Mouse (Mus musculus): Measurements from ENCODE around the gene Larp1b. TPM values are rescaled to one million over a fixed set of nuclear protein-coding genes. Genes with fewer than 3 reads are reported as not detected.

Gene Larp1b
- total RNA-seq, 2 experiments from 2014 or later: 20.8 to 24.7 TPM

DNA sequence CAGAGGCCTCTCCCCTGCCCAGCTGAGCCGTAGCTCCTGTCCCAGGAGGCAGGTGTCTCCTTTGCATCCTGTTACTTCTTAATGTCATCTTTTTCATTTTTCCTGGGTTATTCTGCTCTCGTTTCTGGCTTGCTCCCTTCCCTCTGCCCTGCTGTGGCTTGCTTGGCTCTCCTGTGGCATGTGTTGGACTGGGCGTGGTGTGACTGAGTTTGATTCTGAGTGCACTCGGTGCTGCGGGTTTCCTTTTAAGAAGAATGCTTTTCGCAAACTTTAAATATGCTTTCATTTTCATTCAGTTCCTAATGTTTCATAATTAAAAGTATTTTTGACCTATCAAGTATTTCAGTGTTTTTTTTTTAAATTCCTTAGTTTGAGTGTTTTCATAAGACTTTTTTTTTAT lies 65.3 kb downstream of the Larp1b start:
- intact Hi-C loops (cut with DNase I): no loop called here
- DNase-seq (ENCODE audit: low spot score in 2 of 2): no peak

DNA sequence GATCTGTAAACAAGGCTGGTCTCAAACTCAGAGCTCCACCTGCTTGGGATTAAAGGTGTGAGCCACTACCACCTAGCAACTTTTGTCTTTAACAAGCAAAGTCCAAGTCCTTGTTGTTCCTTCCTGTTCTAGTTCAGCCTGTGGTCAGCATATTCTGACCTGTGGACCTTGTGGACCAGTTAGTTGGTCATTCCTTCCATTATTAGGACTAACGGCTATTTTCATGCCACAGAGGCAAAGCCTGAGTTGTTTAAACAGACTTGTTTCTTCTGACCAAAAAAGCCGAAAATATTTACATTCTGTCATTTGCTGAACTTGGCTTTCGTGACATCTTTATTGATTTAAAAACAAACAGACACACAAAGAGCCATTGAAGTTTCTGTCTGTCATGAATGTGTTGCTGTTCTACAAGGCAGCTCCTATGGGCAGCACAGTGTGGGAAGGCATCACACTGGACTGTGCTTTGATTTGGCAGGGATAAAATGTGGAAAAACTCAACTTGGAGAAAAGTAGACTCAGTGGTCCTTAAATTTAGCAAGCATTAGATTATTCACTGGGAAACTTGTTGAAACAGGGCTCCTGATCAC lies 68.5 kb downstream of the Larp1b start:
- intact Hi-C loops (cut with DNase I): no loop called here
- DNase-seq (ENCODE audit: low spot score in 2 of 2): no peak

DNA sequence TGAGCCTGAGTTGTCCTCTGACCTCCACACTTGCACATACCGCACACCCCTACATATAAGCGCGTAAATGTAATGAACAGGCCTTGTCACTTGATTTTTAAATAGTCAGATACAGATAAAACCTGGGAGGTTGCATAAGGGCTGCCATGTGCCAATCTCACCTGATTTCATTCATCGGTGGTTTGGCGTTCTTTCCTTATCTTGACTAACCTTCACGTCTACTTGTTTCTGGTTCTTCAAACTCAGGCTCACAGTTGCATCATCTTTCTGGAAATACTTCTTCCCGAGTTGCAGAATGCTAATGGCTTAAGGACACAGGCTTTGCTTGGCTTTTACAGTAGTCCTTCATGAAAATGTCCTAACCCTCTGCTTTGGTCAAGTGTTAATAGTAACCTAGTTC lies 71.1 kb downstream of the Larp1b start:
- intact Hi-C loops (cut with DNase I): no loop called here
- no peak for DNase-seq (ENCODE audit: low spot score in 2 of 2)

DNA sequence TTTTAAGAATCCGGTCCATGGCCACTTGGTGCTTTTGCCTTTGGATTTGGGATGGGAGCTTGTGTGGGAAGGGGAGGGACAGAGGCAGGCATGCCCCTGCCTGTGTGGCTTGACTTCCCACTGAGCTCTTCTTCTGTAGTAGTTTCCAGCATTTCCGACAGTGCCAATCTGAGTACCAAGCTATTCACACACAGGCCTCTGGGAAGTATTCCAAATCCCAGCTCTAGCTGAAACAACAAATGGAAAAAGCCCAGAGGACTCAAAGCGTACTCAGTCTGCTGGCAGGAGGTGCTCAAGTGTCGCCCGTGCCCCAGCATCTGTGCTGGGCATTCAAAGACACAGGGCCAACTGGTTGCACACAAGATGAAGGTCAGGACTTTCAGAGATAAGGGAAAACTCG lies 72.4 kb downstream of the Larp1b start:
- intact Hi-C loops (cut with DNase I): no loop called here

DNA sequence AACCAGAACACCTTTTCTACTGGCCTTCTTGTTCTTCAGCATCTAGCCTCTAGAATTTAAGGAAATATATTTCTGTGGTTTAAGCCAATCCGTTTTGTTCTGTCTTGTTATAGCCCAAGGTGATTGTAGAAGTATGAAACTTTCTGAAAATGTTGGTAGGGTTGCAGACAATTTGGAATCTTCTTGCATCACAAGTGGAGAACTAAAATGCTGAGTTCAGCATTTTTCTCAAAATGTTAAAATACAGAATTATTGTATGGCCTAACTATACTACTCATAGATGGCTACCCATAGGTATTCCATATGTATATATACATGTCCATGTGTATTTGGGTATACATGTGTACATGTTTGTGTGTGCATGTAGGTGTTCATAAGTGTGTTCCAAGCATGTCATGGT lies 81.1 kb downstream of the Larp1b start:
- intact Hi-C loops (cut with DNase I): no loop called here

More for the DNA sequence above, 72.4 kb downstream of the Larp1b start:
- DNase-seq (ENCODE audit: low spot score in 2 of 2): peak; percentile 16 to 77

DNA sequence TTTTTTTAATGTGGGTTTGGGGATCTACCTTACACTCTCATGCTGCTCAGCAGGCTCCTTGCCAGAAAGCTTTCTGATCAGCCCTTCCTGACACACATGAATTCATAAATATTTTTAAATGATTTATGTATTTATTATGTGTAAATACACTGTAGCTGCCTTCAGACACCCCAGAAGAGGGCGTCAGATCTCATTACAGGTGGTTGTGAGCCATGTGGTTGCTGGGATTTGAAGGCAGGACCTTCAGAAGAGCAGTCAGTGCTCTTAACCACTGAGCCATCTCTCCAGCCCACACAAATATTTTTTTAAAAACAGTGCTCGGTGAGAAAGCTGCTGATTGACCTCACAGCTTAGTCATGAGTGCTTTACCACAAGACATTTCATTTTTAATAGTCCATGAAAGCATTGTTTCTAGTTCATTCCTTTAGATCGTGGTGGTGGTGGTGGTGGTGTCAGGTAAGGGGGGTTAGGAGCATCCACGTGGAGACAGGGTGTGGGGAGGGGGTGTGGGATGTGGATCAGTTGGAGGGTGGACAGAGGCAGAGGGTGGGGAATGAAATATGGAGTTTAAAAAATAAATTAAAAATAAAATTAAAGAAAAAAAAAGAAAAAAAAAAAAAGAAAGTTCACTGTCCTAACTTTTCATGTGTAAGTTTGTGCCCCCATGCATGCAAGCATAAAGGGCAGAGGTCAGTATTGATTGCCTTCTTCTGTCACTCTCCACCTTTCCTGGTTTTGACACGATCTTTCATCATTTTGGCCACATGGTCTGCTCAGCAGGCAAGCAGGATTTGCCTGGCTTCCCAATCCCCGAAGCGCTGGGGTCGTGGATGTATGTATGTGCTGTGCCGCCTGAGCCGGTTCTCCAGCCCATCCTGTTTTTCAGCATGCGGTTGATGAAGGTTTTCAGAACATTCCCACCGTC lies 81.9 kb downstream of the Larp1b start:
- no peak for DNase-seq (ENCODE audit: low spot score in 2 of 2)
- intact Hi-C loops (cut with DNase I): no loop called here

More for the DNA sequence above, 81.1 kb downstream of the Larp1b start:
- no peak for DNase-seq (ENCODE audit: low spot score in 2 of 2)

DNA sequence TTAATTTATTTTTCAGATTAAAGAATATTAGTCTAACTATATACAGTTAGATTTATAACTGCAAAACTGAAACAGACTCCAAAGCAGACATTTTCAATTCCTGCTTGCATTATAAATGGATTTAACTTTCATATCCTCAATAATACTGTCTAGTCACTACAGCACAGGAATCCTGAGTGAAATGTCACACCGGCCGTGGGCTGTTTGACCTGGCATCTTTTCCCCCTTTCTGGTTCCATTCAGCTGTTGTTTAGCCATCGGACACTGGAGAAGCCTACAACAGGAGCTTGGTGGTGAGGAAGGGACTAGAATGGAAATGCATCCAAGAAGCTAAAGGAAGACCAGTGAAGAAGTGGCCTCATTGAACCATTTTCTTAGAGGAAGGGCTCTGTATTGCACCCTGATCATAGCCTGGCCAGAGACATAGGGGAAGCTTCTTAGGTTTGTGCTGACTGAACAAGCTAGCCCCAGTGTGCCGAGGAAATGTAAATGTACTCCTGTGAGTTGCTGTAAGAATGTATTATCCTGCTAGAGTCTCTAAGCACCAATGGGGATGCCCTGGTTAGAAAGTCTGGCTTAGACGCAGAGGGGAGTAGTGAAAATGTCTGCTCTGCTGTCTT lies 88.8 kb downstream of the Larp1b start:
- DNase-seq (ENCODE audit: low spot score in 2 of 2): no peak
- intact Hi-C loops (cut with DNase I): no loop called here

DNA sequence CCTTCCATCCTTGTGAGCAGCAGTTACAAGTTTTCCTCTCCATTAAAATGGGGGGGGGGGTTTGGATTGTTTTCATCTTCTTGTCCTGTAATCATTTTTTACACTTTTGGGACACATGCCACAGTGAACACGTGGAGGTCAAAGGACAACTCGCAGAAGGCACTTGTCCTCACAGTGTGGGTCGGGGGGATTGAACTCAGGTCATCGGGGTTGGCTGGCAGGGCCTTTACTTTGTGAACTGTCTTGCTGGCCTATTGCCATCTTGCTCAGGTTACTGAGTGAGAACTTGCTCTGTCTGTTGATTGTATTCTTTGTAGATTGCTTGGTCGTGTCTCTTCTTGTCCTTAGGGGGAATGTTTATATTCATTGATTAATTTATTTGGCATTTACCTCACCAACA lies 91.6 kb downstream of the Larp1b start:
- intact Hi-C loops (cut with DNase I): loop anchor here (5.0 kb wide), 1 partner anchor 141 kb away; no protein-coding TSS in a partner anchor
- DNase-seq (ENCODE audit: low spot score in 2 of 2): no peak

DNA sequence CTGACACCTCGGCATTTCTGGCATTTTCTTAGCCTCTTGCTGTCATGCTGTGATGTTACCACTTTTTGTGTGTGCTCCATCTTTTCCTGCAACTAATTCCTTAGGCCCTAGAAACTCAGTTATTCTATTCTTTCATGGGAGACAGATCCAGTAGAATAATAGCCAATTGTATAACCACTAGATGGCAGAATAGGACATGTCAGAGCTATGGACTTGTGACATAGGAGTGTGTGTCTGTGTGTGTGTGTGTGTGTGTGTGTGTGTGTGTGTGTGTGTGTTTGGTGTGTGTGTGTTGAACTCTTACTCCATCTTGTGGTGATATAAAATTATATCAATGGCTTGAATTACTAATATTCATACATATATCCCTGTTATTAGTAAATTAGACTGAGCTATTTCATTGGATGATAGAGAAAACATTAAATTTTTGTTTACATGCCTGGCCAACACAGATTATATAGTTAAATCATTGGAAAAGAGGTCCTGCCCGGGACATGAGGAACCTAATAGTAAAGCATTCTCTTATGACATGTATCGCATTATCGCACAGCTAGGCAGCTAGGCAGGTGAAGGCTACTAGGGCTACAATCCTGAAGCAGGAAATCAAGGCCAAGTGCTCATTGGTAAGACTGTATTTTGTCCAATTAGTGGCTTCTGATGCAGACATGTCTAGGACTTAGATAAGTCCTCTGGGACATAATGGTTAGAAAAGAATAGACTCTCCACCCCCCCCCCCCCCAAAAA lies 92.7 kb downstream of the Larp1b start:
- DNase-seq (ENCODE audit: low spot score in 2 of 2): peak in 1 of 2 experiments; percentile 51
- intact Hi-C loops (cut with DNase I): loop anchor here (5.0 kb wide), 1 partner anchor 140 kb away; no protein-coding TSS in a partner anchor

DNA sequence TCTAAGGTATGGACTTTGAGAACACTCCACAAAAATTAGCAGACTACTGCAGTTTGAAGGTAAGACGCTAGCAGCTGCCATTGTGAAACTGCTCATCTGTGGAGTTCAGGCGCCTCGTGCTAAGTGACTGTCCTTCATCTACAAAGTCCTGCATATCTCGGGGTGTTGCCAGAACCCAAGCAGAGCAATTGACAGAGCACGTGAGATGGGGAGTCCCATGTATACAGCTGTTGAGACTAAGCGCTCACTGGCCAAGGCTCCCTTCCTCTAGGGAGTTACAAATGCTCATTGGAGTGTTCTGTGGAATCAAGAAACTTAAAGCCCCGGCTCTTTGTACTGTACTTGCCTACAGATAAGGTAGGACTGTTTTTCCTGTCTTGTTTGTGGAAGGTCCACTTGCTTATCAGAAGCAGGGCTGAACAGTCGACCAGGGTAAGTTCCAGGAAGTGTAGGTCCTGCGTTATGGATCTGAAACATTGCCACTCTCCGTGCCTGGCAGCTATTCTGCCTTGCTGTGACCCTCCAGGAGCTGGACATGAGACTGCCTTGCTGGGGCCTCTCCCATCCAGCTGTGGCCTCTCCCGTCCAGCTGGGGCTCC lies 94.2 kb downstream of the Larp1b start:
- intact Hi-C loops (cut with DNase I): loop anchor here (5.0 kb wide), 1 partner anchor 138 kb away; no protein-coding TSS in a partner anchor
- no peak for DNase-seq (ENCODE audit: low spot score in 2 of 2)

DNA sequence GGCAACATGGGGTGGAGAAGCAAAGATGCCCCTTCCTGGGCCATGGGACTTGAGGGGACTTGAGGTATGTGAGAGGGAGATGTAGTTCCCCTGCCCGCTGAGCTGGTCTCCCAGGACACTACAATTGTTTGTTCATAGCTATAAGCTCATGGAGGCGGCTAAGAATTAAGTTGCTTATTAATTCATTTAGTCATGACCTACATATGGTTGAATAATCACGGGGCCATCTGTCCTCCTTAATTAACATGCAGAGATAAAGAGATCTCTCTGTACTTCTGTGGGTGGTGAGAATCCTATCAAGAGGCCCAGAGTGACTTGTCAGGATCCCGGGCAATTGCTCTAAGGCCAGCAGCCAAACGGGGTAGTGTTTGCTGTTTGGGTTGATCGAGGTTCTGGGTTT lies 98.2 kb downstream of the Larp1b start:
- DNase-seq (ENCODE audit: low spot score in 2 of 2): no peak
- intact Hi-C loops (cut with DNase I): no loop called here

DNA sequence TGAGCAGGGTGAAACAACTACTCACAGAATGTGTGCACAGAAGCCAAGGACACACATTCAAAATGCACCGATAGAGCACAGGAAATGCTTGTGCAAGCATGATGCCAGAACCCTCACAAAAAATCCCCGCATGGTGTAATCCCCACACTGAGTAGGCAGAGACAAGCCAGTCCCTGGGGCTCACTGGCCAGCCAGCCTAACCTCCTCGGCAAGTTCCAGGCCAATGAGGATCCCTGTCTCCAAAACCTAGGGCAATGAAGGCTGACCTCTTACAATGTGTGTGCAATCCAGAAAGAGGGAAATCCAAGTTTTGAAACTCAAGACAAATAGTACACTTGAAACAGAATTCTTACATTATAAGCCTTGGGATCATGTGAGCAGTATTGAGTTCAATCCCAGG lies 103.7 kb downstream of the Larp1b start:
- DNase-seq (ENCODE audit: low spot score in 2 of 2): no peak
- intact Hi-C loops (cut with DNase I): no loop called here

DNA sequence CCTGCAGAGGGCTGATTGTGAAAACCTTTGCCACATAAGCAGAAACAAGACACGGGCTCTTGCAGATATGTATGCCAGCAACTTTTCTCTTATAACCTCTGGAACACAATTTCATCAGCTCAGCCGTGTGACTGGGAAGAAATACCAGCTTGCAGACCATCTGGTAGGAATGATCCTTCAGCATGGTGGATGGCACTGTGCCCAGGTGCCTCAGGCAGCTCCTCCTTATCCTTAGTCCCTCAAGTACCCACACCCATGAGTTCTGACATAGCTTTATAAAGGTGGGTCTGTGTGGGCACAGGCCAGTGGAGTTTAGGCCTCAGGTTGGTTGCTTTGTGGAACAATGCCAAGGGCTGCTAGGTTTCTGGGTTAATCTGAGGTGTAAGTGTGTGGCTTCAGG lies 108.8 kb downstream of the Larp1b start:
- intact Hi-C loops (cut with DNase I): loop anchor here (1.0 kb wide), 1 partner anchor 25 kb away; the partner anchor contains the start of gene Pgrmc2
- peak; percentile 65 to 85 for DNase-seq (ENCODE audit: low spot score in 2 of 2)

DNA sequence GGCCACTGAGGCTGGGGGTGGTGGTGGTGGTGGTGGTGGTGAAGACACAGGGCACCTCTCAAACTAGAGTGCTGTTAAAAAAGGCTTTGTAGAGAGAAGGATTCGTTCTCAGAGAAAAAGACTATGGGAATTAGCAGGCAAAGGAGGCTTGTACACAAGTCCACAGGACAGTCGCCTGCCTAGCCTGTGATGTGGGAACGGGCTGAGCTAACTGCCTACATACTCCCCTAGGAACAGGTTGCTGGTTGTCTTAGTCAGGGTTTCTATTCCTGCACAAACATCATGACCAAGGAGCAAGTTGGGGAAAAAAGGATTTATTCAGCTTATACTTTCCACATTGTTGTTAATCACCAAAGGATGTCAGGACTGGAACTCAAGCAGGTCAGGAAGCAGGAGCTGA lies 109.6 kb downstream of the Larp1b start:
- intact Hi-C loops (cut with DNase I): no loop called here
- peak in 1 of 2 experiments; percentile 59 for DNase-seq (ENCODE audit: low spot score in 2 of 2)

DNA sequence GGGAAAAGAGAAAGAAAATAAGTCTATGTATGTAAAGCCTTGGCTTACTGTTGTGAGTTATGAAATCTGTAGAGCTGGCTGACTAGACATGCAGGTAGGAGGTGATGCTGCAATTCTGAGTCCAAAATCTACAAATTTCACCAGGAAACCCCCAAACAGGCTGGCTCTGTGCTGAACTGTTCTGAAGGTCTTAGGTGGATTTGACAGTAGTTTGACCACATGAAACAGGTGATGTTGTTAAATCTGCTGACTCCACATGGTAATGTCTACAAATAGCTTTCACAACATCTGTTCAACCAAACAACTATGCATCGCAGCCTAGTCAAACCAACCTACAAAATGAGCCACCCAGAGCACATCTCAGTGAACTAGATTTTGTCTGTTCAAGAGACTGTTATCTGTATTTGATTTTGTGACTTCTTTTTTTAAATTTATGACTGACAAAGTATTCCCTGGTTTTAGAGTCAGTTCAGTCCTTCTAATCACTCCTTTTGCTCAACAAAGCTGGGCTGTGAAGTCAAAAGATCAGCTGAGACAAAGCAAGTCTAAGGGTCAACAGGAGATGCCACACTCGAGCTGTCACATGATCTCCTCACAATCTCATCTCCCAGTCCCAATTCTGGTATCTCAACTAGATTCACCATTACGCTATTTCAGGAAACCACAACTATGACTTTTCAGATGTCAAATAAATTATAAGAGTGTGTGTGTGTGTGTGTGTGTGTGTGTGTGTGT lies 112.4 kb downstream of the Larp1b start:
- DNase-seq (ENCODE audit: low spot score in 2 of 2): peak in 1 of 2 experiments; percentile 49
- intact Hi-C loops (cut with DNase I): no loop called here

DNA sequence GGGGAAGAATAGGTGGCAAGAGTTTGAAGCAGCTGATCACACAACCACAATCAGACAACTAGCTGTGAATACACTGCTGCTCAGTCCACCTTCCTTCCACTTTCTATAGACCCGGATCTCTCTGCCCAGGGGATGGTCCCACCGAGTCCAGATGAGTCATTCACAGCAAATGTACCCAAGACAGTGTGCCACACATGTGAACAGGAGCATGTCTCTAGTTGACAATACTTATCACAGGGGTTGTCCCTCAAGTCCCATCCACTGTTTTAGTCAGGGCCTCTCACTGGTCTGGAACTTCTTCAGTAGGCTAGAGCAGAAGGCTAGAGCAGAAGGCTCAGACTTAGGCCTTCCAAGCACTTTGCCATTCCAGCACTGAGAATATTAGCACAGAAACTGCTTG lies 113.1 kb downstream of the Larp1b start:
- no peak for DNase-seq (ENCODE audit: low spot score in 2 of 2)
- intact Hi-C loops (cut with DNase I): no loop called here

DNA sequence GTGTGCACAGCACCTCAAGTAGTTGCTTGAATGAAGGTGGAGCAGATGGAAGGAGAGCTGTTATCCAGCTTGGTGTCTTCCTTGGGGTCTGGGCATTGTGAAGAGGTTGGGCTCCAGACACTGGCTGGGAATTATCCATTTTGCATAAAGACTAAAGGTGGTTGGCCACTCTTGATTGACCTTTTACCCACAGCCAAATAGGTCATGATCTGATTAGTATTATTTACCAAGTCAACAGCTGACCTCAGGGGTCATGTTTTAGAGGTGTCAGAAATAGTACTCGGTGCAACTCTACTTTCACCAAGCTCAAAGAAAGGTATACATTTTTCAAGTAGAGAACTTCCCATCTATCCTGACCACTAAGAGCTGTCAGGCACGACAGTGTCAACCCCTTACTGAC lies 115.7 kb downstream of the Larp1b start:
- intact Hi-C loops (cut with DNase I): no loop called here

DNA sequence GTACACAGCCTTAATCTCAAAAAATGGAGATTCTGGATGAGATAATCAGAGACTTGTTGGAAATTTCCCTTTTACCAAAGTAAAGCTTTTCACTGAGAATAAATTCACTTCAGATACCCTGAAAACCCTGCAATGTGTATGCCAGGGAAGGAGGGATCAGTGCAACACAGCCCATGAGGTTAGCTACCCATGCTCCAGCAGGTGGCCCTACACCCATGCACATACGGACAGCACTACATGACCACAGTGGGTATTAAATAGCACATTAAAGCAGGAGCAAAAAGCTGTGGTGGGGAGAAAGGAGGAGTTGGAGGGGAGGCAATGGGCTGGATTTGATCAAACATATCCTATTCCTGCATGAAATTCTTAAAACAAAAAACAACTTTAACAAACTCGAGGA lies 120.9 kb downstream of the Larp1b start:
- DNase-seq (ENCODE audit: low spot score in 2 of 2): no peak

More for the DNA sequence above, 115.7 kb downstream of the Larp1b start:
- no peak for DNase-seq (ENCODE audit: low spot score in 2 of 2)

DNA sequence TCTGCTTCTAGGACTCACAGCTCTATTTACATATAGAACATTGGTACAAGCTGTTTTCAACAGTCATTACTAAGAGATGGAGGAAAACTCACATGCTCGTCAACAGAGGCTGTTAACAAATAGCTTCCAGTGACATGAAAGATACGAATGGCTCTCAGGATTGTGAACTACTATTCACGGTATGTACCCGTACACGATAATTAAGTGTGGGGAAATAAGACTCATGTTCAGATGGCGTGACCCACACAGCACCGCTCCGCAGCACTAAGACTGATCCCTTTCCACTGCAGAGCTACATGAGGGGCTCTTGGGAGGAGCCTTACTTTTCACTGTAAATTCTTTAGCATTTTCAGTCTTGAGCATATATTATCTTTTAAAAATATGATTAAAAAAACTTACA lies 125.7 kb downstream of the Larp1b start:
- DNase-seq (ENCODE audit: low spot score in 2 of 2): no peak
- intact Hi-C loops (cut with DNase I): no loop called here

More for the DNA sequence above, 120.9 kb downstream of the Larp1b start:
- intact Hi-C loops (cut with DNase I): no loop called here

All from left cerebral cortex, postnatal 25 days (tissue).